ENCODE assay signal across 31 mouse cellular contexts in the genomic region with DNA sequence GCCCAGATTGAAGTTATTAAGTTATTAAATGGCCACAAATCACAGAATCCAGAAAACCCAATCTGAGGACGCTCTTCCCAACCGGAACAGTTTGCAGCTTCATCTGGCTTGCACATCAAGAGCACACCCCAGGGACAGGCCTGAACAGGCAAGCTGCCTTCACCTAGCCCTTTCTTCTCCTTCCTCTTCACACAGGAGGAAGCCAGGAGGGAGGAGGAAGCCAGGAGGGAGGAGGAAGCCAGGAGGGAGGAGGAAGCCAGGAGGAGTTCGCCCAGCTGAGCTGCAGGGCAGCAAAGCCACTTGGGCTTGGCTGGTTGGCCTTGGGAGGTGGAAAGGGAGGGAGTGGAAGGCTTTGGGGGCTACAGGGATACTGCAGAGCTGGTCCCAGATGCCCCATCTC. TPM values are rescaled to one million over a fixed set of nuclear protein-coding genes. Genes with fewer than 3 reads are reported as not detected.
DNase-seq lines count a peak whose midpoint lies in the region; ATAC-seq and TF ChIP-seq lines count a peak whose summit lies in the region.
"Had no signal": no experiment of that assay in that cellular context is flagged by ENCODE, and none has a peak within 500 bp of the region (broad histone marks: within the 10 kb centered on the region; RNA-seq: fewer than 3 reads in every experiment).

No protein-coding gene starts in this region.

- no peak overlapping the region for H3K4me3 ChIP-seq in forebrain, embryonic 10.5 days
- H3K4me3 ChIP-seq in forebrain, embryonic 14.5 days (ENCODE audit: low read depth, low read length), result no peak overlapping the region
- H3K4me3 ChIP-seq in lung, adult 2 months (replicated peaks; ENCODE audit: extremely low read depth, low read depth, low read length), result no peak overlapping the region
- no peak overlapping the region for H3K4me3 ChIP-seq in stomach, embryonic 14.5 days (ENCODE audit: low read depth, low read length)
- H3K4me3 ChIP-seq in stomach, postnatal 0 days (ENCODE audit: low read depth, low read length), result no peak overlapping the region
- no peak overlapping the region for H3K4me3 ChIP-seq in stomach, embryonic 15.5 days (replicated peaks)
- H3K4me3 ChIP-seq: embryonic facial prominence, embryonic 13.5 days; erythroblast, embryonic 14.5 days; forebrain, embryonic 13.5 days; heart, embryonic 13.5 days; left cerebral cortex, adult 2 months; liver, embryonic 12.5 days; myocyte; neural tube, embryonic 12.5 days had no signal

- peaks cover 57% of the 10 kb centered on the region for H3K4me1 ChIP-seq in forebrain, embryonic 10.5 days
- peaks cover 36% of the 10 kb centered on the region for H3K4me1 ChIP-seq in forebrain, embryonic 14.5 days (ENCODE audit: control insufficient read depth, insufficient read depth, low read length)
- no peaks in the 10 kb centered on the region for H3K4me1 ChIP-seq in lung, adult 2 months (ENCODE audit: control insufficient read depth, insufficient read depth, low read length)
- H3K4me1 ChIP-seq in stomach, embryonic 14.5 days (ENCODE audit: control insufficient read depth, insufficient read depth, low read length), result 0 out of 2 replicates have a peak, but pooled peaks cover 3% of the 10 kb centered on the region
- no peaks in the 10 kb centered on the region for H3K4me1 ChIP-seq in stomach, postnatal 0 days (replicated peaks; ENCODE audit: control insufficient read depth, insufficient read depth)
- 0 out of 2 replicates have a peak, but pooled peaks cover 4% of the 10 kb centered on the region for H3K4me1 ChIP-seq in stomach, embryonic 15.5 days

- peaks cover 8% of the 10 kb centered on the region; the same call in 1 of the 2 replicates for H3K27me3 ChIP-seq in forebrain, embryonic 10.5 days (ENCODE audit: poor library complexity, severe bottlenecking)
- no peaks in the 10 kb centered on the region for H3K27me3 ChIP-seq in forebrain, embryonic 14.5 days (replicated peaks; ENCODE audit: control insufficient read depth, insufficient read depth, low read length)
- H3K27me3 ChIP-seq in stomach, embryonic 14.5 days (ENCODE audit: control insufficient read depth, insufficient read depth, low read length), result no peaks in the 10 kb centered on the region
- no peaks in the 10 kb centered on the region for H3K27me3 ChIP-seq in stomach, postnatal 0 days (ENCODE audit: control insufficient read depth, insufficient read depth, low read length)
- no peaks in the 10 kb centered on the region for H3K27me3 ChIP-seq in stomach, embryonic 15.5 days (replicated peaks)
- H3K27me3 ChIP-seq: embryonic facial prominence, embryonic 13.5 days; heart, embryonic 13.5 days; neural tube, embryonic 12.5 days; Patski had no signal

- TF ChIP-seq CTCF in lung, adult 2 months (IDR thresholded peaks at IDR 0.05; ENCODE audit: insufficient read depth, low read length), result no peak
- TF ChIP-seq CTCF in stomach, postnatal 0 days (IDR thresholded peaks at IDR 0.05; ENCODE audit: low read depth), result no peak

- no peak for DNase-seq in forebrain, embryonic 10.5 days (ENCODE audit: extremely low spot score, low spot score)
- no peak for DNase-seq in forebrain, embryonic 14.5 days (ENCODE audit: low spot score)
- DNase-seq in lung, adult 18-20 months, result peak; percentile 28 to 44
- DNase-seq in lung, adult 2 months, result no peak
- no peak for DNase-seq in stomach, postnatal 0 days (ENCODE audit: low spot score)
- DNase-seq in B cell, adult 2 months, result no peak
- DNase-seq: adrenal gland, postnatal 10 days; cerebellum, adult 11 months; cerebellum, adult 9-10 months; cerebellum, postnatal 36 days; heart, postnatal 10 days; kidney, postnatal 25 days; liver, postnatal 0 days; lung, postnatal 14 days; right cerebral cortex, adult 18-20 months; spleen, adult 18-20 months; thymus, adult 18-20 months; thymus, postnatal 25 days had no signal

- 53% methylated on average over 3 of the region's 3 CpGs for WGBS in forebrain, embryonic 10.5 days
- 49% methylated on average over 3 of the region's 3 CpGs for WGBS in forebrain, embryonic 14.5 days
- WGBS in lung, adult 2 months, result 41% methylated on average over 3 of the region's 3 CpGs
- WGBS in stomach, embryonic 14.5 days, result 51% methylated on average over 3 of the region's 3 CpGs
- 51% methylated on average over 3 of the region's 3 CpGs for WGBS in stomach, postnatal 0 days
- 59% methylated on average over 3 of the region's 3 CpGs for WGBS in stomach, embryonic 15.5 days

- 0 out of 2 replicates have a peak overlapping the region, but pooled peaks have one; percentile 25 for H3K27ac ChIP-seq in forebrain, embryonic 10.5 days
- no peak overlapping the region for H3K27ac ChIP-seq in forebrain, embryonic 14.5 days (ENCODE audit: low read depth, low read length)
- H3K27ac ChIP-seq in stomach, embryonic 14.5 days (ENCODE audit: low read length), result peak overlapping the region; percentile 21; the same call in 1 of the 2 replicates
- no peak overlapping the region for H3K27ac ChIP-seq in stomach, postnatal 0 days (replicated peaks)
- 0 out of 2 replicates have a peak overlapping the region, but pooled peaks have one; percentile 33 for H3K27ac ChIP-seq in stomach, embryonic 15.5 days
- H3K27ac ChIP-seq: embryonic facial prominence, embryonic 13.5 days; forebrain, embryonic 13.5 days; heart, embryonic 13.5 days; hindbrain, embryonic 14.5 days; left cerebral cortex, adult 2 months; liver, embryonic 12.5 days; neural tube, embryonic 12.5 days had no signal

- H3K9ac ChIP-seq in forebrain, embryonic 14.5 days (ENCODE audit: low read length), result no peak overlapping the region
- H3K9ac ChIP-seq in stomach, embryonic 14.5 days (replicated peaks; ENCODE audit: low read depth, low read length), result no peak overlapping the region
- H3K9ac ChIP-seq in stomach, postnatal 0 days (ENCODE audit: low read length), result no peak overlapping the region
- H3K9ac ChIP-seq in stomach, embryonic 15.5 days, result no peak overlapping the region
- H3K9ac ChIP-seq: embryonic facial prominence, embryonic 13.5 days; forebrain, embryonic 13.5 days; heart, embryonic 13.5 days; hindbrain, embryonic 14.5 days; liver, embryonic 12.5 days; liver, postnatal 0 days; neural tube, embryonic 12.5 days had no signal

- H3K4me2 ChIP-seq in forebrain, embryonic 14.5 days (ENCODE audit: low read length), result no peak overlapping the region
- no peak overlapping the region for H3K4me2 ChIP-seq in stomach, embryonic 14.5 days (replicated peaks; ENCODE audit: low read depth, low read length)
- H3K4me2 ChIP-seq in stomach, postnatal 0 days (replicated peaks; ENCODE audit: low read depth), result no peak overlapping the region
- H3K4me2 ChIP-seq in stomach, embryonic 15.5 days, result no peak overlapping the region
- H3K4me2 ChIP-seq: embryonic facial prominence, embryonic 13.5 days; forebrain, embryonic 13.5 days; heart, embryonic 13.5 days; hindbrain, embryonic 14.5 days; liver, embryonic 12.5 days; neural tube, embryonic 12.5 days had no signal

- H3K9me3 ChIP-seq in forebrain, embryonic 10.5 days, result no peaks in the 10 kb centered on the region
- H3K9me3 ChIP-seq in forebrain, embryonic 14.5 days (replicated peaks; ENCODE audit: control insufficient read depth, low read length), result no peaks in the 10 kb centered on the region
- no peaks in the 10 kb centered on the region for H3K9me3 ChIP-seq in stomach, embryonic 14.5 days (ENCODE audit: control insufficient read depth, low read depth, low read length)
- no peaks in the 10 kb centered on the region for H3K9me3 ChIP-seq in stomach, postnatal 0 days (ENCODE audit: control insufficient read depth, low read length)
- no peaks in the 10 kb centered on the region for H3K9me3 ChIP-seq in stomach, embryonic 15.5 days
- H3K9me3 ChIP-seq: embryonic facial prominence, embryonic 13.5 days; forebrain, embryonic 13.5 days; heart, embryonic 13.5 days; liver, embryonic 12.5 days; neural tube, embryonic 12.5 days had no signal

- no peak for TF ChIP-seq EP300 in stomach, postnatal 0 days (optimal IDR thresholded peaks at IDR 0.05)

- TF ChIP-seq POLR2A in lung, adult 2 months (IDR thresholded peaks at IDR 0.05; ENCODE audit: borderline replicate concordance, extremely low read depth, low read depth, low read length), result no peak

- no peaks in the 10 kb centered on the region for H3K36me3 ChIP-seq in forebrain, embryonic 10.5 days (replicated peaks)
- no peaks in the 10 kb centered on the region for H3K36me3 ChIP-seq in forebrain, embryonic 14.5 days (ENCODE audit: control insufficient read depth, insufficient read depth, low read length)
- H3K36me3 ChIP-seq in stomach, embryonic 14.5 days (ENCODE audit: control insufficient read depth, insufficient read depth, low read length), result no peaks in the 10 kb centered on the region
- H3K36me3 ChIP-seq in stomach, postnatal 0 days (ENCODE audit: control insufficient read depth, insufficient read depth, low read length), result no peaks in the 10 kb centered on the region
- H3K36me3 ChIP-seq in stomach, embryonic 15.5 days, result no peaks in the 10 kb centered on the region
- H3K36me3 ChIP-seq: embryonic facial prominence, embryonic 13.5 days; heart, embryonic 13.5 days; liver, embryonic 12.5 days; neural tube, embryonic 12.5 days had no signal

- ATAC-seq in forebrain, embryonic 14.5 days, result no peak
- ATAC-seq in stomach, embryonic 14.5 days (ENCODE audit: insufficient number of reproducible peaks, insufficient read depth, low FRiP score, low read depth), result no peak
- ATAC-seq in stomach, postnatal 0 days (ENCODE audit: low FRiP score, low TSS enrichment), result no peak
- peak; percentile 32; the same call in 1 of the 2 replicates for ATAC-seq in stomach, embryonic 15.5 days (ENCODE audit: insufficient read depth, low FRiP score, low read depth)
- ATAC-seq: forebrain, embryonic 13.5 days; intestine, postnatal 0 days; liver, embryonic 12.5 days; liver, postnatal 0 days; Patski had no signal

RNA-seq across cellular contexts. Expression of a gene that starts 9.2 kb away (rescaled TPM):
- 34.7 and 46.8 TPM in 2 replicates for polyA plus RNA-seq in forebrain, embryonic 10.5 days (2016; fragmentation: Nextera tagmentation; extraction: Ambion mirVana)
- 301 and 306 TPM in 2 replicates for polyA plus RNA-seq in forebrain, embryonic 14.5 days (2014; fragmentation: Nextera tagmentation; extraction: Ambion mirVana)
- 1.2 and 2.1 TPM in 2 replicates for polyA plus RNA-seq in lung, adult 2 months (2012; rRNA removed)
- polyA plus RNA-seq in stomach, embryonic 14.5 days (2014; fragmentation: Nextera tagmentation; extraction: Ambion mirVana), result 32.2 and 44.0 TPM in 2 replicates
- polyA plus RNA-seq in stomach, postnatal 0 days (2015; fragmentation: Nextera tagmentation; extraction: Ambion mirVana), result 11.0 and 11.6 TPM in 2 replicates
- 23.0 and 25.8 TPM in 2 replicates for polyA plus RNA-seq in stomach, embryonic 15.5 days (2015; fragmentation: Nextera tagmentation; extraction: Ambion mirVana)
- polyA plus RNA-seq: erythroblast, embryonic 14.5 days had no signal

RNA-seq across cellular contexts. Expression of a gene that starts 11.2 kb away (rescaled TPM):
- 6.0 and 6.9 TPM in 2 replicates for polyA plus RNA-seq in forebrain, embryonic 10.5 days (2016; fragmentation: Nextera tagmentation; extraction: Ambion mirVana)
- polyA plus RNA-seq in forebrain, embryonic 14.5 days (2014; fragmentation: Nextera tagmentation; extraction: Ambion mirVana), result 14.7 and 19.2 TPM in 2 replicates
- polyA plus RNA-seq in lung, adult 2 months (2012; rRNA removed), result 2.3 and 2.5 TPM in 2 replicates
- polyA plus RNA-seq in stomach, embryonic 14.5 days (2014; fragmentation: Nextera tagmentation; extraction: Ambion mirVana), result 6.0 and 6.6 TPM in 2 replicates
- 3.2 and 3.5 TPM in 2 replicates for polyA plus RNA-seq in stomach, postnatal 0 days (2015; fragmentation: Nextera tagmentation; extraction: Ambion mirVana)
- 4.6 and 5.3 TPM in 2 replicates for polyA plus RNA-seq in stomach, embryonic 15.5 days (2015; fragmentation: Nextera tagmentation; extraction: Ambion mirVana)
- polyA plus RNA-seq: erythroblast, embryonic 14.5 days; liver, embryonic 12.5 days; liver, postnatal 0 days had no signal

RNA-seq across cellular contexts. Expression of a gene that starts 25.2 kb away (rescaled TPM):
- 0.62 and 0.81 TPM in 2 replicates for polyA plus RNA-seq in forebrain, embryonic 10.5 days (2016; fragmentation: Nextera tagmentation; extraction: Ambion mirVana)
- polyA plus RNA-seq in forebrain, embryonic 14.5 days (2014; fragmentation: Nextera tagmentation; extraction: Ambion mirVana), result 0.38 and 0.78 TPM in 2 replicates
- polyA plus RNA-seq in lung, adult 2 months (2012; rRNA removed), result 0.18 TPM in 1 of 2 replicates, not detected in the other
- polyA plus RNA-seq in stomach, embryonic 14.5 days (2014; fragmentation: Nextera tagmentation; extraction: Ambion mirVana), result 0.66 and 0.90 TPM in 2 replicates
- polyA plus RNA-seq in stomach, postnatal 0 days (2015; fragmentation: Nextera tagmentation; extraction: Ambion mirVana), result 0.21 and 0.28 TPM in 2 replicates
- polyA plus RNA-seq in stomach, embryonic 15.5 days (2015; fragmentation: Nextera tagmentation; extraction: Ambion mirVana), result 0.79 and 1.5 TPM in 2 replicates
- polyA plus RNA-seq: embryonic facial prominence, embryonic 13.5 days; erythroblast, embryonic 14.5 days had no signal

RNA-seq across cellular contexts. Expression of a gene that starts 25.8 kb away (rescaled TPM):
- polyA plus RNA-seq in forebrain, embryonic 10.5 days (2016; fragmentation: Nextera tagmentation; extraction: Ambion mirVana), result 70.9 and 74.5 TPM in 2 replicates
- 57.2 and 58.6 TPM in 2 replicates for polyA plus RNA-seq in forebrain, embryonic 14.5 days (2014; fragmentation: Nextera tagmentation; extraction: Ambion mirVana)
- 18.2 and 22.6 TPM in 2 replicates for polyA plus RNA-seq in lung, adult 2 months (2012; rRNA removed)
- 66.6 and 67.5 TPM in 2 replicates for polyA plus RNA-seq in stomach, embryonic 14.5 days (2014; fragmentation: Nextera tagmentation; extraction: Ambion mirVana)
- 47.6 and 50.7 TPM in 2 replicates for polyA plus RNA-seq in stomach, postnatal 0 days (2015; fragmentation: Nextera tagmentation; extraction: Ambion mirVana)
- 66.3 and 68.6 TPM in 2 replicates for polyA plus RNA-seq in stomach, embryonic 15.5 days (2015; fragmentation: Nextera tagmentation; extraction: Ambion mirVana)

RNA-seq across cellular contexts. Expression of a gene that starts 55.9 kb away (rescaled TPM):
- 37.6 and 38.1 TPM in 2 replicates for polyA plus RNA-seq in forebrain, embryonic 10.5 days (2016; fragmentation: Nextera tagmentation; extraction: Ambion mirVana)
- 59.8 and 61.9 TPM in 2 replicates for polyA plus RNA-seq in forebrain, embryonic 14.5 days (2014; fragmentation: Nextera tagmentation; extraction: Ambion mirVana)
- polyA plus RNA-seq in lung, adult 2 months (2012; rRNA removed), result 0.17 and 0.44 TPM in 2 replicates
- 10.6 and 12.6 TPM in 2 replicates for polyA plus RNA-seq in stomach, embryonic 14.5 days (2014; fragmentation: Nextera tagmentation; extraction: Ambion mirVana)
- polyA plus RNA-seq in stomach, postnatal 0 days (2015; fragmentation: Nextera tagmentation; extraction: Ambion mirVana), result 3.8 and 4.0 TPM in 2 replicates
- polyA plus RNA-seq in stomach, embryonic 15.5 days (2015; fragmentation: Nextera tagmentation; extraction: Ambion mirVana), result 9.4 and 10.6 TPM in 2 replicates

Comparison
In these comparisons a context has a peak if more than half of its experiments do, and no peak if none do; other contexts are left out.
1. DNase-seq: peak in lung, adult 18-20 months (2 of 2); none in forebrain, embryonic 10.5 days (single experiment), forebrain, embryonic 14.5 days (single experiment), lung, adult 2 months (single experiment), stomach, postnatal 0 days (single experiment) and B cell, adult 2 months (0 of 2).
2. H3K27ac ChIP-seq: peak in forebrain, embryonic 10.5 days (single experiment), stomach, embryonic 14.5 days (single experiment) and stomach, embryonic 15.5 days (single experiment); none in forebrain, embryonic 14.5 days (single experiment) and stomach, postnatal 0 days (single experiment).